Mouse (Mus musculus): Measurements from ENCODE around the gene Gucd1. TPM values are rescaled to one million over a fixed set of nuclear protein-coding genes. Genes with fewer than 3 reads are reported as not detected.
"Not testable (repeated sequence)": the region's sequence is repeated elsewhere in the genome, so short reads cannot be mapped to it uniquely, and the experiment has no call there.

The Gucd1 gene
- polyA plus RNA-seq, 2 experiments from 2014 or later: 16.2 to 23.0 TPM

- ATAC-seq: no peak
Measured at GRCm38 (mm10) chr10:75534934-75535333, 17.2 kb upstream of the Gucd1 start.

- no peak for ATAC-seq
Measured at GRCm38 (mm10) chr10:75534216-75534615, 16.4 kb upstream of the Gucd1 start.

GRCm38 (mm10) chr10:75531532-75532090, 13.8 kb upstream of the Gucd1 start:
- peak; percentile 89 for ATAC-seq

GRCm38 (mm10) chr10:75530322-75530721, 12.6 kb upstream of the Gucd1 start:
- ATAC-seq: no peak

- ATAC-seq: not testable (repeated sequence)
Measured at GRCm38 (mm10) chr10:75525450-75525849, 7.7 kb upstream of the Gucd1 start.

GRCm38 (mm10) chr10:75521643-75522042, 3.9 kb upstream of the Gucd1 start:
- ATAC-seq: no peak

GRCm38 (mm10) chr10:75520581-75520980, 2.8 kb upstream of the Gucd1 start:
- no peak for ATAC-seq

GRCm38 (mm10) chr10:75517073-75517757, 557 bp downstream of the Gucd1 start, which contains the start of gene Snrpd3:
Gene Snrpd3 (plus strand): TSS chr10:75517551.
- peak; percentile 91 for ATAC-seq

GRCm38 (mm10) chr10:75516724-75517072, 1.1 kb downstream of the Gucd1 start:
- no peak for ATAC-seq

GRCm38 (mm10) chr10:75516038-75516723, 1.6 kb downstream of the Gucd1 start:
- no peak for ATAC-seq

GRCm38 (mm10) chr10:75515216-75516037, 2.3 kb downstream of the Gucd1 start:
- no peak for ATAC-seq

- no peak for ATAC-seq
Measured at GRCm38 (mm10) chr10:75514361-75514760, 3.4 kb downstream of the Gucd1 start.

GRCm38 (mm10) chr10:75513306-75514067, 4.3 kb downstream of the Gucd1 start:
- ATAC-seq: no peak

- ATAC-seq: no peak
Measured at GRCm38 (mm10) chr10:75512796-75513195, 5.0 kb downstream of the Gucd1 start.

GRCm38 (mm10) chr10:75511897-75512296, 5.9 kb downstream of the Gucd1 start:
- no peak for ATAC-seq

GRCm38 (mm10) chr10:75511060-75511459, 6.7 kb downstream of the Gucd1 start:
- ATAC-seq: no peak

GRCm38 (mm10) chr10:75510446-75510845, 7.3 kb downstream of the Gucd1 start:
- no peak for ATAC-seq

- ATAC-seq: not testable (repeated sequence)
Measured at GRCm38 (mm10) chr10:75505928-75506327, 11.8 kb downstream of the Gucd1 start.

GRCm38 (mm10) chr10:75505130-75505495, 12.7 kb downstream of the Gucd1 start:
- ATAC-seq: no peak

GRCm38 (mm10) chr10:75504234-75505129, 13.3 kb downstream of the Gucd1 start:
- no peak for ATAC-seq

- ATAC-seq: no peak
Measured at GRCm38 (mm10) chr10:75503692-75504091, 14.1 kb downstream of the Gucd1 start.
